Mouse (Mus musculus) neural tube, embryonic 11.5 days (tissue): ENCODE results near the gene Gfm1. TPM values are rescaled to one million over a fixed set of nuclear protein-coding genes. Genes with fewer than 3 reads are reported as not detected.

Source experiments
- ATAC-seq: fragments of 200-750 bp; cut with Nextera tagmentation; 2 replicates; pipeline ENCODE4 v1.8.0; 2017; ENCODE audit warnings: moderate number of reproducible peaks, mild to moderate bottlenecking, moderate TSS enrichment, moderate library complexity; ENCODE audit not compliant: insufficient read depth, low FRiP score, low TSS enrichment
- DNase-seq: peaks from one replicate; pipeline ENCODE4 v3.0.0-alpha.2; 2015; ENCODE audit warnings: low spot score
- H3K27ac ChIP-seq: fragments of 300-500 bp; sonication (generic); 2 replicates; pipeline ENCODE4 v1.5.1; 2014; ENCODE audit warnings: low read depth, mild to moderate bottlenecking, low read length
- H3K27me3 ChIP-seq: fragments of 300-500 bp; sonication (generic); 2 replicates; pipeline ENCODE4 v1.6.1; 2014; ENCODE audit warnings: mild to moderate bottlenecking, low read length, mixed read lengths; ENCODE audit not compliant: control insufficient read depth, insufficient read depth
- H3K36me3 ChIP-seq: fragments of 300-500 bp; sonication (generic); 2 replicates; pipeline ENCODE4 v1.6.1; 2014; ENCODE audit warnings: mild to moderate bottlenecking, low read length, moderate library complexity, mixed read lengths; ENCODE audit not compliant: control insufficient read depth, insufficient read depth
- H3K4me1 ChIP-seq: fragments of 300-500 bp; sonication (generic); 2 replicates; pipeline ENCODE4 v1.6.1; 2014; ENCODE audit warnings: low read length, mixed read lengths; ENCODE audit not compliant: control insufficient read depth, insufficient read depth
- H3K4me2 ChIP-seq: fragments of 300-500 bp; sonication (generic); 2 replicates; pipeline ENCODE4 v1.6.1; 2014; ENCODE audit warnings: low read depth, mild to moderate bottlenecking, moderate library complexity
- H3K4me3 ChIP-seq: fragments of 300-500 bp; sonication (generic); 2 replicates; pipeline ENCODE4 v1.5.1; 2014; ENCODE audit warnings: low read depth, low read length
- H3K9ac ChIP-seq: fragments of 300-500 bp; sonication (generic); 2 replicates; pipeline ENCODE4 v1.6.1; 2014; ENCODE audit warnings: mild to moderate bottlenecking, low read length
- H3K9me3 ChIP-seq: fragments of 300-500 bp; sonication (generic); 2 replicates; pipeline ENCODE4 v1.6.1; 2016; ENCODE audit warnings: low read length; ENCODE audit not compliant: control insufficient read depth
- WGBS: fragments of 180-500 bp; shearing (Covaris S2); extraction: QIAGEN DNeasy Blood & Tissue Kit; methylation state at CpG from one replicate; pipeline ENCODE4 v1.1.7; 2014; 5-methylcytosine and 5-hydroxymethylcytosine counted together
- polyA plus RNA-seq: library from polyadenylated mRNA; unstranded; fragments of >200 nt; fragmentation: Nextera tagmentation; extraction: Ambion mirVana; gene quantifications from 2 replicates; pipeline ENCODE4 v1.2.1, GENCODE M21; 2014

Gene Gfm1
- polyA plus RNA-seq, 1 experiment from 2014 or later: 54.5 TPM

GRCm38 (mm10) chr3:67462578-67462977, 32.7 kb downstream of the Gfm1 start:
- Histone ChIP-seq H3K36me3 (peaks cover 2% of the 10 kb centered on the region; the same call in 1 of the 2 replicates), H3K4me3 (peak overlapping the region; percentile 54), H3K9me3 (no peaks in the 10 kb centered on the region), H3K4me1 (no peaks in the 10 kb centered on the region; the same call in 1 of the 2 replicates), H3K9ac (no peak overlapping the region), H3K27me3 (no peaks in the 10 kb centered on the region), H3K4me2 (peak overlapping the region; percentile 93), H3K27ac (no peak overlapping the region)
- DNase-seq (peak; percentile 23), ATAC-seq (no peak)
- WGBS: 55% methylated on average over 10 of the region's 10 CpGs

GRCm38 (mm10) chr3:67463001-67463400, 33.1 kb downstream of the Gfm1 start:
- peak overlapping the region; percentile 64 for H3K9ac ChIP-seq
- no peaks in the 10 kb centered on the region; the same call in 1 of the 2 replicates for H3K4me1 ChIP-seq
- WGBS: 7% methylated on average over 12 of the region's 12 CpGs
- H3K4me2 ChIP-seq: peak overlapping the region; percentile 93
- no peak for DNase-seq
- no peaks in the 10 kb centered on the region for H3K27me3 ChIP-seq
- peak overlapping the region; percentile 36; the same call in 1 of the 2 replicates for H3K27ac ChIP-seq
- peaks cover 2% of the 10 kb centered on the region; the same call in 1 of the 2 replicates for H3K36me3 ChIP-seq
- no peak for ATAC-seq
- H3K4me3 ChIP-seq: peak overlapping the region; percentile 54
- no peaks in the 10 kb centered on the region for H3K9me3 ChIP-seq

- DNase-seq: peak; percentile 67
- H3K27ac ChIP-seq: peak within 1 kb of the TSS; percentile 36; the same call in 1 of the 2 replicates
- peaks cover 2% of the 10 kb centered on the region for H3K36me3 ChIP-seq
- H3K4me2 ChIP-seq: peak within 1 kb of the TSS; percentile 93
- H3K9ac ChIP-seq: peak within 1 kb of the TSS; percentile 64
- ATAC-seq: peak; percentile 82
- WGBS: 1% methylated on average over 43 of the region's 43 CpGs
- H3K27me3 ChIP-seq: no peaks in the 10 kb centered on the region
- no peaks in the 10 kb centered on the region for H3K9me3 ChIP-seq
- H3K4me3 ChIP-seq: peak within 1 kb of the TSS; percentile 54
- H3K4me1 ChIP-seq: no peaks in the 10 kb centered on the region; the same call in 1 of the 2 replicates
Observed at GRCm38 (mm10) chr3:67463450-67464372, 33.8 kb downstream of the Gfm1 start, which contains the start of gene Lxn. Gene Lxn (minus strand): TSS chr3:67463926.

GRCm38 (mm10) chr3:67466576-67466975, 36.7 kb downstream of the Gfm1 start:
- H3K27ac ChIP-seq: no peak overlapping the region
- H3K27me3 ChIP-seq: no peaks in the 10 kb centered on the region
- no peak overlapping the region for H3K4me3 ChIP-seq
- H3K9ac ChIP-seq: no peak overlapping the region
- ATAC-seq (no peak), DNase-seq (no peak)
- H3K4me1 ChIP-seq: no peaks in the 10 kb centered on the region; the same call in 1 of the 2 replicates
- H3K9me3 ChIP-seq: no peaks in the 10 kb centered on the region
- 92% methylated on average over 5 of the region's 5 CpGs for WGBS
- H3K4me2 ChIP-seq: no peak overlapping the region
- peaks cover 4% of the 10 kb centered on the region; the same call in 1 of the 2 replicates for H3K36me3 ChIP-seq

GRCm38 (mm10) chr3:67467281-67467680, 37.4 kb downstream of the Gfm1 start:
- no peaks in the 10 kb centered on the region; the same call in 1 of the 2 replicates for H3K4me1 ChIP-seq
- no peak overlapping the region for H3K4me3 ChIP-seq
- H3K9ac ChIP-seq: no peak overlapping the region
- ATAC-seq (no peak), DNase-seq (no peak)
- H3K27ac ChIP-seq: no peak overlapping the region
- peaks cover 4% of the 10 kb centered on the region; the same call in 1 of the 2 replicates for H3K36me3 ChIP-seq
- H3K4me2 ChIP-seq: no peak overlapping the region
- no peaks in the 10 kb centered on the region for H3K27me3 ChIP-seq
- WGBS: 93% methylated on average over 2 of the region's 2 CpGs
- H3K9me3 ChIP-seq: no peaks in the 10 kb centered on the region

GRCm38 (mm10) chr3:67471408-67472127, 41.7 kb downstream of the Gfm1 start:
- 85% methylated on average over 4 of the region's 4 CpGs for WGBS
- Histone ChIP-seq H3K4me1 (no peaks in the 10 kb centered on the region), H3K4me2 (no peak overlapping the region), H3K4me3 (no peak overlapping the region), H3K36me3 (peaks cover 4% of the 10 kb centered on the region; the same call in 1 of the 2 replicates), H3K9ac (no peak overlapping the region), H3K9me3 (no peaks in the 10 kb centered on the region), H3K27ac (no peak overlapping the region), H3K27me3 (no peaks in the 10 kb centered on the region)
- DNase-seq (no peak), ATAC-seq (no peak)

- Histone ChIP-seq H3K27ac (no peak overlapping the region), H3K4me1 (no peaks in the 10 kb centered on the region), H3K4me2 (no peak overlapping the region), H3K27me3 (no peaks in the 10 kb centered on the region), H3K9me3 (no peaks in the 10 kb centered on the region), H3K9ac (no peak overlapping the region), H3K36me3 (peaks cover 4% of the 10 kb centered on the region; the same call in 1 of the 2 replicates), H3K4me3 (no peak overlapping the region)
- ATAC-seq (no peak), DNase-seq (no peak)
- 91% methylated on average over 6 of the region's 6 CpGs for WGBS
Observed at GRCm38 (mm10) chr3:67473438-67473837, 43.5 kb downstream of the Gfm1 start.

GRCm38 (mm10) chr3:67479806-67480205, 49.9 kb downstream of the Gfm1 start:
- no peak overlapping the region for H3K4me2 ChIP-seq
- no peak for ATAC-seq
- no peaks in the 10 kb centered on the region for H3K27me3 ChIP-seq
- no peak overlapping the region for H3K4me3 ChIP-seq
- no peak for DNase-seq
- no peak overlapping the region for H3K27ac ChIP-seq
- 93% methylated on average over 11 of the region's 11 CpGs for WGBS
- no peaks in the 10 kb centered on the region; the same call in 1 of the 2 replicates for H3K36me3 ChIP-seq
- no peak overlapping the region for H3K9ac ChIP-seq
- no peaks in the 10 kb centered on the region for H3K4me1 ChIP-seq
- no peaks in the 10 kb centered on the region for H3K9me3 ChIP-seq
